Mouse (Mus musculus) limb, embryonic 15.5 days (tissue): ENCODE data around the gene Atat1. TPM values are rescaled to one million over a fixed set of nuclear protein-coding genes. Genes with fewer than 3 reads are reported as not detected.

Experiments used
- ATAC-seq: fragments of 200-750 bp; cut with Nextera tagmentation; 2 replicates; pipeline ENCODE4 v1.8.0; 2017; ENCODE audit warnings: low read depth, moderate TSS enrichment; ENCODE audit not compliant: insufficient number of reproducible peaks, low FRiP score, low TSS enrichment
- H3K27ac ChIP-seq: fragments of 300-500 bp; sonication (generic); 2 replicates; pipeline ENCODE4 v1.5.1; 2015; ENCODE audit warnings: moderate library complexity, mild to moderate bottlenecking, inconsistent platforms
- H3K27me3 ChIP-seq: fragments of 300-500 bp; sonication (generic); 2 replicates; pipeline ENCODE4 v1.6.1; 2015; ENCODE audit warnings: inconsistent platforms
- H3K36me3 ChIP-seq: fragments of 300-500 bp; sonication (generic); 2 replicates; pipeline ENCODE4 v1.6.1; 2015; ENCODE audit warnings: inconsistent platforms
- H3K4me1 ChIP-seq: fragments of 300-500 bp; sonication (generic); 2 replicates; pipeline ENCODE4 v1.6.1; 2015; ENCODE audit warnings: inconsistent platforms
- H3K4me2 ChIP-seq: fragments of 300-500 bp; sonication (generic); 2 replicates; pipeline ENCODE4 v1.6.1; 2015; ENCODE audit warnings: mild to moderate bottlenecking, inconsistent platforms
- H3K4me3 ChIP-seq: fragments of 300-500 bp; sonication (generic); 2 replicates; pipeline ENCODE4 v1.5.1; 2015; ENCODE audit warnings: mild to moderate bottlenecking, inconsistent platforms
- H3K9ac ChIP-seq: fragments of 300-500 bp; sonication (generic); 2 replicates; pipeline ENCODE4 v1.6.1; 2015; ENCODE audit warnings: inconsistent platforms
- H3K9me3 ChIP-seq: fragments of 300-500 bp; sonication (generic); 2 replicates; pipeline ENCODE4 v1.6.1; 2016; ENCODE audit warnings: inconsistent platforms
- WGBS: fragments of 180-500 bp; shearing (Covaris S2); methylation state at CpG from one replicate; pipeline ENCODE4 v1.1.7; 2015; 5-methylcytosine and 5-hydroxymethylcytosine counted together
- polyA plus RNA-seq: library from polyadenylated mRNA; unstranded; fragments of >200 nt; fragmentation: Nextera tagmentation; extraction: Ambion mirVana; gene quantifications from 2 replicates; pipeline ENCODE4 v1.2.1, GENCODE M21; 2015

Gene Atat1
- polyA plus RNA-seq, 1 experiment from 2014 or later: 59.1 TPM

GRCm38 (mm10) chr17:35916297-35917142, 6.6 kb upstream of the Atat1 start, which contains the start of the genes Mrps18b and Ppp1r10:
TSS of gene Mrps18b (minus strand) at chr17:35916389.
TSS of gene Ppp1r10 (plus strand) at chr17:35916434.
- peak; percentile 96 for ATAC-seq
- under 1% methylated on average over 83 of the region's 83 CpGs for WGBS
- H3K4me1 ChIP-seq: peaks cover 24% of the 10 kb centered on the region

GRCm38 (mm10) chr17:35915538-35916296, 5.8 kb upstream of the Atat1 start:
- H3K4me3 ChIP-seq: peak overlapping the region; percentile 71
- no peak for ATAC-seq
- H3K27me3 ChIP-seq: no peaks in the 10 kb centered on the region
- peak overlapping the region; percentile 48 for H3K9ac ChIP-seq
- peak overlapping the region; percentile 96 for H3K27ac ChIP-seq
- H3K9me3 ChIP-seq: no peaks in the 10 kb centered on the region
- peaks cover 28% of the 10 kb centered on the region for H3K36me3 ChIP-seq
- 2% methylated on average over 28 of the region's 28 CpGs for WGBS
- peaks cover 24% of the 10 kb centered on the region for H3K4me1 ChIP-seq
- H3K4me2 ChIP-seq: peak overlapping the region; percentile 69

More at GRCm38 (mm10) chr17:35916297-35917142, 6.6 kb upstream of the Atat1 start, which contains the start of the genes Mrps18b and Ppp1r10:
- Histone ChIP-seq H3K9me3 (no peaks in the 10 kb centered on the region), H3K36me3 (peaks cover 20% of the 10 kb centered on the region), H3K9ac (peak within 1 kb of the TSS; percentile 85), H3K4me2 (peak within 1 kb of the TSS; percentile 69), H3K27me3 (no peaks in the 10 kb centered on the region), H3K4me3 (peak within 1 kb of the TSS; percentile 71), H3K27ac (peak within 1 kb of the TSS; percentile 96)

- ATAC-seq: no peak
- H3K4me1 ChIP-seq: peaks cover 18% of the 10 kb centered on the region
- H3K36me3 ChIP-seq: peaks cover 28% of the 10 kb centered on the region
- H3K4me3 ChIP-seq: peak overlapping the region; percentile 71
- H3K27ac ChIP-seq: no peak overlapping the region
- no peak overlapping the region for H3K9ac ChIP-seq
- WGBS: 81% methylated on average over 6 of the region's 6 CpGs
- no peaks in the 10 kb centered on the region for H3K27me3 ChIP-seq
- peak overlapping the region; percentile 69 for H3K4me2 ChIP-seq
- no peaks in the 10 kb centered on the region for H3K9me3 ChIP-seq
Observed at GRCm38 (mm10) chr17:35914975-35915374, 5.1 kb upstream of the Atat1 start.

- H3K36me3 ChIP-seq: peaks cover 64% of the 10 kb centered on the region
- H3K4me3 ChIP-seq: peak overlapping the region; percentile 69
- H3K4me1 ChIP-seq: peaks cover 24% of the 10 kb centered on the region
- no peaks in the 10 kb centered on the region for H3K27me3 ChIP-seq
- no peaks in the 10 kb centered on the region for H3K9me3 ChIP-seq
- peak overlapping the region; percentile 76 for H3K9ac ChIP-seq
- peak; percentile 26; the same call in 1 of the 2 replicates for ATAC-seq
- WGBS: 19% methylated on average over 20 of the region's 20 CpGs
- peak overlapping the region; percentile 81 for H3K4me2 ChIP-seq
- H3K27ac ChIP-seq: peak overlapping the region; percentile 71
Observed at GRCm38 (mm10) chr17:35909186-35909918, 523 bp downstream of the Atat1 start.

GRCm38 (mm10) chr17:35907609-35908008, 2.3 kb downstream of the Atat1 start:
- H3K4me3 ChIP-seq: no peak overlapping the region
- no peak for ATAC-seq
- H3K27ac ChIP-seq: no peak overlapping the region
- H3K9me3 ChIP-seq: no peaks in the 10 kb centered on the region
- H3K9ac ChIP-seq: no peak overlapping the region
- H3K27me3 ChIP-seq: no peaks in the 10 kb centered on the region
- peaks cover 60% of the 10 kb centered on the region for H3K36me3 ChIP-seq
- peaks cover 27% of the 10 kb centered on the region for H3K4me1 ChIP-seq
- no peak overlapping the region for H3K4me2 ChIP-seq
- WGBS: 80% methylated on average over 2 of the region's 2 CpGs

- Histone ChIP-seq H3K27me3 (no peaks in the 10 kb centered on the region), H3K4me3 (no peak overlapping the region), H3K9me3 (no peaks in the 10 kb centered on the region), H3K27ac (no peak overlapping the region), H3K9ac (no peak overlapping the region), H3K36me3 (peaks cover 65% of the 10 kb centered on the region), H3K4me1 (peaks cover 27% of the 10 kb centered on the region), H3K4me2 (no peak overlapping the region)
- ATAC-seq: no peak
- WGBS: 91% methylated on average over 1 of the region's 1 CpGs
Observed at GRCm38 (mm10) chr17:35905587-35905986, 4.3 kb downstream of the Atat1 start.

GRCm38 (mm10) chr17:35903992-35904355, 5.9 kb downstream of the Atat1 start:
- 82% methylated on average over 4 of the region's 4 CpGs for WGBS
- Histone ChIP-seq H3K4me3 (no peak overlapping the region), H3K9me3 (no peaks in the 10 kb centered on the region), H3K27ac (peak overlapping the region; percentile 54), H3K4me2 (no peak overlapping the region), H3K27me3 (no peaks in the 10 kb centered on the region), H3K36me3 (peaks cover 80% of the 10 kb centered on the region), H3K9ac (no peak overlapping the region), H3K4me1 (peaks cover 17% of the 10 kb centered on the region)
- ATAC-seq: no peak

- Histone ChIP-seq H3K27ac (peak overlapping the region; percentile 54; the same call in 1 of the 2 replicates), H3K27me3 (no peaks in the 10 kb centered on the region), H3K36me3 (peaks cover 79% of the 10 kb centered on the region), H3K9me3 (no peaks in the 10 kb centered on the region), H3K4me1 (peaks cover 11% of the 10 kb centered on the region), H3K4me3 (no peak overlapping the region), H3K4me2 (no peak overlapping the region), H3K9ac (no peak overlapping the region)
- ATAC-seq: no peak
- WGBS: 81% methylated on average over 9 of the region's 9 CpGs
Observed at GRCm38 (mm10) chr17:35903343-35903991, 6.4 kb downstream of the Atat1 start.

- Histone ChIP-seq H3K9me3 (no peaks in the 10 kb centered on the region), H3K9ac (no peak overlapping the region), H3K36me3 (peaks cover 57% of the 10 kb centered on the region), H3K27ac (no peak overlapping the region), H3K4me2 (no peak overlapping the region), H3K4me1 (peaks cover 18% of the 10 kb centered on the region), H3K4me3 (no peak overlapping the region), H3K27me3 (no peaks in the 10 kb centered on the region)
- ATAC-seq: no peak
- 89% methylated on average over 3 of the region's 3 CpGs for WGBS
Observed at GRCm38 (mm10) chr17:35900636-35901035, 9.2 kb downstream of the Atat1 start.

- Histone ChIP-seq H3K27ac (peak overlapping the region; percentile 43; the same call in 1 of the 2 replicates), H3K27me3 (no peaks in the 10 kb centered on the region), H3K9ac (0 out of 2 replicates have a peak overlapping the region, but pooled peaks have one; percentile 26), H3K4me1 (peaks cover 18% of the 10 kb centered on the region), H3K9me3 (no peaks in the 10 kb centered on the region), H3K36me3 (peaks cover 54% of the 10 kb centered on the region), H3K4me2 (peak overlapping the region; percentile 98), H3K4me3 (peak overlapping the region; percentile 84)
- WGBS: 37% methylated on average over 23 of the region's 23 CpGs
- 0 out of 2 replicates have a peak, but pooled peaks have one; percentile 21 for ATAC-seq
Observed at GRCm38 (mm10) chr17:35897644-35898573, 12.0 kb downstream of the Atat1 start.
